Mouse (Mus musculus): ENCODE results near the gene Odf2. TPM values are rescaled to one million over a fixed set of nuclear protein-coding genes. Genes with fewer than 3 reads are reported as not detected.
"Not testable (repeated sequence)": the region's sequence is repeated elsewhere in the genome, so short reads cannot be mapped to it uniquely, and the experiment has no call there.

Odf2 gene
- polyA plus RNA-seq, 1 experiment from 2014 or later = 42.4 TPM

DNA sequence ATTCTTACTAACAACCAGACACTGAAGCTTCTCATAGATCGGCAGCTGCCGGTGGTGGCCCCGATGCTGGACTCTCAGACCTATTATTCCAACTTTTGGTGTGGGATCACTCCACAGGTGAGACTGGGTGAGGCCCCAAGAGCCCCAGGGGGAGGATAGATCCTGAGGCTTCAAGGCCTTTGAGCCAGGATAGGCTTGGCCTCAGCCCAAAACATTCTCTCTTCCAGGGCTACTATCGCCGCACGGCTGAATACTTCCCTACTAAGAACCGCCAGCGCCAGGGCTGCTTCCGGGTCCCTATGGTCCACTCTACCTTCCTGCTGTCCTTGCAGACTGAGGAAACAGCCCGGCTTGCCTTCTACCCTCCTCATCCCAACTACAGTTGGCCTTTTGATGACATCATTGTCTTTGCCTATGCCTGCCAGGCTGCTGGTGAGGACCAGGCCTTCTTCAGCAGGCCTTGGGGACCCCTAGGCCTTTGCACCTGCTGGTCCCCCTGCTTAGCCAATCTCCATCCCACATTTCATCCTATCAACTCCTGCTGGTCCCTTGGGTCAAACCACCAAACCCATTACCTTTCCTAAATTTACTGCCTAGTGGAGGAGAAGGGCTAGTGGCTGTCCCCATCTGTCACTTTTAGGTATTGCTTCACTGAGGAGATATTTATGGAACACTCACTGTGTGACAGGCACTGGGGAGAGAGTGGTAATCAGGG, 16.3 kb upstream of the Odf2 start:
- no peak overlapping the region for H3K27ac ChIP-seq
- H3K9me3 ChIP-seq (replicated peaks) = no peaks in the 10 kb centered on the region
- no peak overlapping the region for H3K4me2 ChIP-seq
- H3K4me3 ChIP-seq = no peak overlapping the region
- no peak overlapping the region for H3K9ac ChIP-seq
- 85% methylated on average over 10 of the region's 10 CpGs for WGBS
- 0 out of 2 replicates have a peak, but pooled peaks cover 5% of the 10 kb centered on the region for H3K36me3 ChIP-seq
- ATAC-seq (replicated peaks; ENCODE audit: insufficient number of reproducible peaks, insufficient read depth, low FRiP score, low read depth) = no peak
- peaks cover 23% of the 10 kb centered on the region for H3K4me1 ChIP-seq (replicated peaks)
- no peaks in the 10 kb centered on the region for H3K27me3 ChIP-seq

DNA sequence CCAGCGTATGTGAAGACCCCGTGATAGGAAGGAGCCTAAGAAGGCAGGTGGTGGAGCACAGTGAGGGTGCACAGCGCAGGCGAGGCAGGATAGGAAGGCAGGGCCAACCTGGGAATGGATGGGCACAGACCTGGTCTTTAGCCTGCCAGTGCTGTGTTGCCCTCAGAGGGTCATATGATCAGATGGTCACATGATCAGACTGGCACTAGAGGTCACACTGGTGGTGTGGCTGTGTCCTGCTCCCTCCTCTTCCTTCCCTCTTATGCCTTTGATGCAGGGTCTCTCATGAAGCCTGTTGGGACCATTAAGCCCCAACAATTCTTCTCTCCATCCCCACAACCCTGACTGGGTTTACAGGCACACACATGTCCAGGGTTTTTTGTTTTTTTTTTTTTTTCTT, 15.2 kb upstream of the Odf2 start:
- Histone ChIP-seq H3K27me3 (no peaks in the 10 kb centered on the region), H3K27ac (no peak overlapping the region), H3K9me3 (replicated peaks) (no peaks in the 10 kb centered on the region), H3K4me3 (no peak overlapping the region), H3K4me2 (no peak overlapping the region), H3K36me3 (0 out of 2 replicates have a peak, but pooled peaks cover 5% of the 10 kb centered on the region), H3K9ac (no peak overlapping the region), H3K4me1 (replicated peaks) (peaks cover 19% of the 10 kb centered on the region)
- ATAC-seq (replicated peaks; ENCODE audit: insufficient number of reproducible peaks, insufficient read depth, low FRiP score, low read depth) = no peak
- WGBS = 86% methylated on average over 4 of the region's 4 CpGs

DNA sequence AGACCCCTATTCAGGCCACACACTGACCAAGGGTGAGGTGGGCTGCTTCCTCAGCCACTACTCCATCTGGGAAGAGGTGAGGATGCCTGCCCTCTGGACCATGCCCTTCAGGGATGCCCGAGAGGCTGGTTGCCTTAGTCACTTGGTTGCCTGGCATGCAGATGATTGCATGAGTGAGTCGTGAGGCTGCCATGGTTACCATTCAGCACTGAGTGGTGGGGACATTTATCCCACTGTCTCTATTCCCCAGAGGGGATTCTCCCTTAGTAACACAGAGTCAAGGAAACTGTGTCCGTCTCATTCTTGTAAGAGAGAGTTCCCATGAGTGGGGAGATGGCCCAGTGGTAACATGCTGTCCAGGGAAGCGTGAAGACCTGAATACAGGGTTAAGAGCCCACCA, 11.0 kb upstream of the Odf2 start:
- H3K27ac ChIP-seq = no peak overlapping the region
- H3K4me2 ChIP-seq = no peak overlapping the region
- 78% methylated on average over 4 of the region's 4 CpGs for WGBS
- ATAC-seq (replicated peaks; ENCODE audit: insufficient number of reproducible peaks, insufficient read depth, low FRiP score, low read depth) = no peak
- H3K4me1 ChIP-seq (replicated peaks) = no peaks in the 10 kb centered on the region
- no peaks in the 10 kb centered on the region for H3K27me3 ChIP-seq
- no peak overlapping the region for H3K4me3 ChIP-seq
- no peaks in the 10 kb centered on the region for H3K9me3 ChIP-seq (replicated peaks)
- H3K36me3 ChIP-seq = no peaks in the 10 kb centered on the region
- H3K9ac ChIP-seq = no peak overlapping the region

- no peak for ATAC-seq (replicated peaks; ENCODE audit: insufficient number of reproducible peaks, insufficient read depth, low FRiP score, low read depth)
- no peak overlapping the region for H3K27ac ChIP-seq
- 62% methylated on average over 8 of the region's 8 CpGs for WGBS
These were observed 9.8 kb upstream of the Odf2 start for GRCm38 (mm10) chr2:29879191-29879590.

DNA sequence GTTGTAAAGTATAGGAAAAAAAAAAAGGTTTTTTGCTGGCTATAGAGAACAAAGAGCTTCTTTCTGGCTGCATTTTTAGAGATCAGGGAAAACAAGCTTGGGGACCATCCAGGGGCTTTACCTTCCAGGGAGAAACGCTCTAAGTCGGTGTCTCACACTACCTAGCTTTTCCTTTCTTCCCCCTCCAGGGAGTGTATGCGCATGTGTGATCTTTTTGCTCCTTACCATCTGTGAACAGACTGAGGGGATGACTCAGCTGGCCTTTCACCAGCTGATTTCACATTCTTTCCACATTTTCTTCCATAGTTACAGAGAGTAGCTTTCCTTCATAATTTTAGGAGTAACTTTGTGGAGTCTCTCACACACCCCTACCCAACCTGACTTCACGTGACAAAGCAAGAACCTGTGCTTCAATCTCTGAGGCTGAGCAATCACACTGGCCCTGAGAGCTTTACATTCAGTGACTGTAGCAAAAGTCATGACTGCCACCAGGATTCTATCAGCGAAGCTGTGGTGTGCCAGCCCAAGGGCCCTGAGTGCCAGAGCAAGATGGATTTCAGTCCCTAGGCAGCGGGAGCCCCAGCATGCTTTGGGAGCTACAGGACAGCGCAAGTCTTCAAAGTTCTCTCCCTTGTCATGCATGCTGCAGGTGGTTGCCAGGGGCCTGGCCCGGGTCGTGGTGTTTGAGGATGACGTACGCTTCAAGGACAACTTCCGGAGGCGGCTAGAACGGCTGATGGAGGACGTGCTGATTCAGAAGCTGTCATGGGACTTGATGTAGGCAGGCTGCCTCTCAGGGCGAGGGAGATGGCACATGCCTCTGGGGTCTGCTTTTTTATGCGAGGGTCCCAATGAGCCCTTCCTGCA, 8.8 kb upstream of the Odf2 start:
- Histone ChIP-seq H3K4me3 (no peak overlapping the region), H3K36me3 (no peaks in the 10 kb centered on the region), H3K27me3 (no peaks in the 10 kb centered on the region), H3K9me3 (replicated peaks) (no peaks in the 10 kb centered on the region), H3K4me2 (no peak overlapping the region), H3K4me1 (replicated peaks) (no peaks in the 10 kb centered on the region), H3K9ac (no peak overlapping the region), H3K27ac (no peak overlapping the region)
- WGBS = 55% methylated on average over 17 of the region's 17 CpGs
- ATAC-seq (replicated peaks; ENCODE audit: insufficient number of reproducible peaks, insufficient read depth, low FRiP score, low read depth) = no peak

More at GRCm38 (mm10) chr2:29879191-29879590, 9.8 kb upstream of the Odf2 start:
- no peaks in the 10 kb centered on the region for H3K27me3 ChIP-seq
- no peaks in the 10 kb centered on the region for H3K9me3 ChIP-seq (replicated peaks)
- H3K9ac ChIP-seq = no peak overlapping the region
- no peaks in the 10 kb centered on the region for H3K36me3 ChIP-seq
- H3K4me3 ChIP-seq = no peak overlapping the region
- no peak overlapping the region for H3K4me2 ChIP-seq
- no peaks in the 10 kb centered on the region for H3K4me1 ChIP-seq (replicated peaks)

DNA sequence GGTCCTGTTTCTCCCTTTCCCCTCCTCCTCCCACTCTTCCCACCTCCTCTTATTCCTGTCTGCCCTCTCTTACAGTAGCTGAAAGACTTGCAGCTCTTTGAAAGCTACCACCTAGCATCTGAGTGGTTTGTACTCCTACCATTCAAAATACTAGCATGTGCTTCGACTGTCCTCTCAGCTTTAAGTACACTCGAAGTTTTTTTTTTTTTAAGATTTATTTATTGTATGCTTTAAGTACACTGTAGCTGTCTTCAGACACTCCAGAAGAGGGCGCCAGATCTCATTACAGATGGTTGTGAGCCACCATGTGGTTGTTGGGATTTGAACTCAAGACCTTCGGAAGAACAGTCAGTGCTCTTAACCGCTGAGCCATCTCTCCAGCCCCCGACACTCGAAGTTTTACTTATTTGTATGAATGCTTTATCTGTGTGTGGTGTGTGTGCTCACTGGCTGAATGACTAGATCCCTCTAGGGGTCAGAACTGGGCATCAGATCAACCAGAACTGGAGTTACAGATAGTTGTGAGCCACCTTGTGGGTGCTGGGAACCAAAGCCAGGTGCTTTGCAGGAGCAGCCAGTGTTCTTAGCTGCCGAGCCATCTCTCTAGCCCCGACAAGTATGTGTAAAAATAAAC, 2.2 kb upstream of the Odf2 start:
- peaks cover 11% of the 10 kb centered on the region for H3K4me1 ChIP-seq (replicated peaks)
- H3K36me3 ChIP-seq; H3K27ac ChIP-seq; H3K9me3 ChIP-seq (replicated peaks); H3K9ac ChIP-seq; H3K4me3 ChIP-seq; H3K27me3 ChIP-seq; ATAC-seq (replicated peaks; ENCODE audit: insufficient number of reproducible peaks, insufficient read depth, low FRiP score, low read depth); H3K4me2 ChIP-seq: not testable (repeated sequence)
- WGBS = 76% methylated on average over 9 of the region's 9 CpGs

DNA sequence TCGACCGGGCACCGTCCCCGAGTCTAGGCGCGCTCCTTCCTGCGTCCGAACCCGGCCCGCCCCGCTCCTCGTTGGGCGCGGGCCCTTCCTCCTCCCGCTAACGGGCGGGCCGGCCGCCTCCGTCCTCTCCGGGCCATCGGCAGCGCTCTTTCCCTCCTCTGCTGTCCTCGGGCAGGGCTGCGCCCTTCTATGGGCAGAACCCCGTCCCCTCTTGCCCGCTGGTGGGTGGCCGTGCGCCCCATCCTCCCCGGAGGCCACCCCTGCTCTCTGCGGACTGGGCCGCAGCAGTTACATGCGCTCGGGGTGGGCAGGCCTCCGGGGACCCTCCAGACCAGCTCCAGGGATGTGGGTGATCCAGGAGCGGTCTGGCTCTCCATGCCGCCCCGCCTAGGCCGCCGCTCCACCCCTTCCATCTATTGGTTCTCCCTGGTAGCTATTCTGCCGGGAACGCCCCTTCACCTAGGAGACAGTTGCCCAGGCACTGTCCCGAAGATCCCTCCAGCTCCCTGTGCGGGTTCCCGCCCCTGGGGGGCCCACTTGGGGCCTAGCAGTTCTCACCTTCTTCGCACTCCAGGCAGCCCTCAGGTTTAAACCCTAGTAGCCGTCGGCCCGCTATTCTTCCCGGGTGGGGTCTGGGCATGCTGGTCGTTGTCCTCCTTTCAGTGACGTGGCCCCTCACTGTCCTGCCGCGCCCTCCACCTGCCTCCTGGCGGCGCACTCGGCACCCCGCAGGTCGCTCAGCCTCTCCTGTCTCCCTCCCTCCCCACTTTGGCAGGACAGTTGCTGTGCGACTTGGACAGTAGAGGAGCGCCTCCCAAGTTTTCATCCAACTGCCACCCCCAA, 1.2 kb downstream of the Odf2 start:
- Histone ChIP-seq H3K27me3 (0 out of 2 replicates have a peak, but pooled peaks cover 6% of the 10 kb centered on the region), H3K36me3 (peaks cover 34% of the 10 kb centered on the region), H3K9ac (peak overlapping the region; percentile 85), H3K4me3 (peak overlapping the region; percentile 99), H3K9me3 (replicated peaks) (no peaks in the 10 kb centered on the region), H3K27ac (peak overlapping the region; percentile 80), H3K4me2 (peak overlapping the region; percentile 97), H3K4me1 (replicated peaks) (peaks cover 11% of the 10 kb centered on the region)
- peak; percentile 86 for ATAC-seq (replicated peaks; ENCODE audit: insufficient number of reproducible peaks, insufficient read depth, low FRiP score, low read depth)
- WGBS = under 1% methylated on average over 60 of the region's 61 CpGs

GRCm38 (mm10) chr2:29891773-29892172, 2.8 kb downstream of the Odf2 start:
- WGBS = 92% methylated on average over 6 of the region's 6 CpGs
- Histone ChIP-seq H3K4me1 (replicated peaks) (peaks cover 11% of the 10 kb centered on the region), H3K27me3 (0 out of 2 replicates have a peak, but pooled peaks cover 6% of the 10 kb centered on the region), H3K9ac (no peak overlapping the region), H3K9me3 (replicated peaks) (no peaks in the 10 kb centered on the region), H3K36me3 (peaks cover 47% of the 10 kb centered on the region), H3K4me3 (no peak overlapping the region), H3K27ac (no peak overlapping the region), H3K4me2 (no peak overlapping the region)
- no peak for ATAC-seq (replicated peaks; ENCODE audit: insufficient number of reproducible peaks, insufficient read depth, low FRiP score, low read depth)

- Histone ChIP-seq H3K27me3 (no peaks in the 10 kb centered on the region), H3K27ac (no peak overlapping the region), H3K4me2 (no peak overlapping the region), H3K9ac (no peak overlapping the region), H3K9me3 (replicated peaks) (no peaks in the 10 kb centered on the region), H3K36me3 (peaks cover 89% of the 10 kb centered on the region), H3K4me3 (no peak overlapping the region), H3K4me1 (replicated peaks) (peaks cover 3% of the 10 kb centered on the region)
- ATAC-seq (replicated peaks; ENCODE audit: insufficient number of reproducible peaks, insufficient read depth, low FRiP score, low read depth) = no peak
- 97% methylated on average over 1 of the region's 1 CpGs for WGBS
These were observed 7.0 kb downstream of the Odf2 start for GRCm38 (mm10) chr2:29896071-29896470.

- H3K27ac ChIP-seq = no peak overlapping the region
- H3K36me3 ChIP-seq = peaks cover 95% of the 10 kb centered on the region
- H3K9ac ChIP-seq = no peak overlapping the region
- H3K4me1 ChIP-seq (replicated peaks) = no peaks in the 10 kb centered on the region
- ATAC-seq (replicated peaks; ENCODE audit: insufficient number of reproducible peaks, insufficient read depth, low FRiP score, low read depth) = no peak
- H3K9me3 ChIP-seq (replicated peaks) = no peaks in the 10 kb centered on the region
- H3K27me3 ChIP-seq = no peaks in the 10 kb centered on the region
- H3K4me2 ChIP-seq = no peak overlapping the region
- WGBS = 87% methylated on average over 2 of the region's 2 CpGs
- H3K4me3 ChIP-seq = no peak overlapping the region
These were observed 8.3 kb downstream of the Odf2 start for GRCm38 (mm10) chr2:29897366-29897765.

GRCm38 (mm10) chr2:29898081-29898480, 9.1 kb downstream of the Odf2 start:
- ATAC-seq (replicated peaks; ENCODE audit: insufficient number of reproducible peaks, insufficient read depth, low FRiP score, low read depth) = no peak
- 96% methylated on average over 1 of the region's 1 CpGs for WGBS

More at GRCm38 (mm10) chr2:29898081-29898480, 9.1 kb downstream of the Odf2 start:
- Histone ChIP-seq H3K27me3 (no peaks in the 10 kb centered on the region), H3K9ac (no peak overlapping the region), H3K4me2 (no peak overlapping the region), H3K36me3 (peaks cover 95% of the 10 kb centered on the region), H3K4me1 (replicated peaks) (no peaks in the 10 kb centered on the region), H3K27ac (no peak overlapping the region), H3K4me3 (no peak overlapping the region), H3K9me3 (replicated peaks) (no peaks in the 10 kb centered on the region)
